Comparison of ENCODE assay signal across 8 mouse cellular contexts in genomic region chr4:41135711-41136453, GRCm38 (mm10). TPM values are rescaled to one million over a fixed set of nuclear protein-coding genes. Genes with fewer than 3 reads are reported as not detected.
A peak's percentile ranks its signal among the peaks of the same experiment; 100 is the strongest.
DNase-seq lines count a peak whose midpoint lies in the region.

TSS of gene Ube2r2 (plus strand) at chr4:41135743.

- peaks cover 27% of the 10 kb centered on the region for H3K36me3 ChIP-seq in hindbrain, embryonic 10.5 days

- peak within 1 kb of the TSS; percentile 87 for H3K4me3 ChIP-seq in hindbrain, embryonic 10.5 days

- peak within 1 kb of the TSS; percentile 100 for H3K27ac ChIP-seq in hindbrain, embryonic 10.5 days

- peaks cover 19% of the 10 kb centered on the region for H3K4me1 ChIP-seq in hindbrain, embryonic 10.5 days (replicated peaks)

- peak; percentile 90 for DNase-seq in Muller cell, postnatal 12 days (ENCODE audit: inconsistent ontology term)
- DNase-seq in cerebellum, adult 9-10 months: peak; percentile 70
- DNase-seq in frontal cortex, postnatal 10 days (ENCODE audit: low spot score in 2 of 2): peak; percentile 56 to 72
- peak; percentile 83 for DNase-seq in hindbrain, embryonic 10.5 days (ENCODE audit: low spot score)
- peak; percentile 54 to 62 for DNase-seq in layer of hippocampus, postnatal 10 days (ENCODE audit: low spot score in 2 of 2)
- DNase-seq in lung, postnatal 14 days: peak; percentile 59
- peak; percentile 81 for DNase-seq in ovary, postnatal 36 days (ENCODE audit: low spot score)
- DNase-seq in thymus, postnatal 4 days: peak; percentile 80

- no peaks in the 10 kb centered on the region for H3K27me3 ChIP-seq in hindbrain, embryonic 10.5 days (ENCODE audit: insufficient read depth, poor library complexity, severe bottlenecking)

- WGBS in hindbrain, embryonic 10.5 days: under 1% methylated on average over 59 of the region's 65 CpGs

- 0 out of 2 replicates have a peak, but pooled peaks cover 3% of the 10 kb centered on the region for H3K9me3 ChIP-seq in hindbrain, embryonic 10.5 days

RNA-seq across cellular contexts. Expression of gene Ube2r2, which starts in this region (rescaled TPM):
- 91.4 and 95.2 TPM in 2 replicates for polyA plus RNA-seq in hindbrain, embryonic 10.5 days (2016; fragmentation: Nextera tagmentation; extraction: Ambion mirVana)
- 10 to 100 TPM; 84.2 to 84.4 TPM for total RNA-seq in layer of hippocampus, postnatal 10 days (2021)

Comparison
In these comparisons a context has a peak if more than half of its experiments do, and no peak if none do; other contexts are left out.
1. Peak in every context shown above with its lines: DNase-seq, H3K4me3 ChIP-seq and H3K27ac ChIP-seq.